Mouse (Mus musculus) embryonic facial prominence, embryonic 14.5 days (tissue): ENCODE measurements at regions not wholly inside any gene's neighbourhood (a gene's known extent, or its start where the extent isn't known, plus 50 kb on each side); places are given as distances from the start of the nearest gene placed in this dataset.
A peak's percentile ranks its signal among the peaks of the same experiment; 100 is the strongest.

Experiments
- ATAC-seq: fragments of 200-750 bp; cut with Nextera tagmentation; 2 replicates; pipeline ENCODE4 v1.8.0; 2017; ENCODE audit warnings: low read depth, moderate number of reproducible peaks, moderate TSS enrichment
- DNase-seq: peaks from one replicate; pipeline ENCODE4 v3.0.0-alpha.2; 2015; ENCODE audit warnings: low spot score
- H3K27ac ChIP-seq: fragments of 300-500 bp; sonication (generic); replicated peaks from 2 replicates; pipeline ENCODE4 v1.5.1; 2014; ENCODE audit warnings: low read depth, mild to moderate bottlenecking, low read length, moderate library complexity
- H3K27me3 ChIP-seq: fragments of 300-500 bp; sonication (generic); replicated peaks from 2 replicates; pipeline ENCODE4 v1.6.1; 2014; ENCODE audit warnings: low read length; ENCODE audit not compliant: control insufficient read depth, insufficient read depth
- H3K36me3 ChIP-seq: fragments of 300-500 bp; sonication (generic); 2 replicates; pipeline ENCODE4 v1.6.1; 2014; ENCODE audit warnings: low read length, mixed read lengths; ENCODE audit not compliant: control insufficient read depth, insufficient read depth
- H3K4me1 ChIP-seq: fragments of 300-500 bp; sonication (generic); 2 replicates; pipeline ENCODE4 v1.6.1; 2014; ENCODE audit warnings: antibody characterized with exemption, low read length; ENCODE audit not compliant: control insufficient read depth, insufficient read depth
- H3K4me2 ChIP-seq: fragments of 300-500 bp; sonication (generic); 2 replicates; pipeline ENCODE4 v1.6.1; 2014; ENCODE audit warnings: low read depth, mild to moderate bottlenecking, low read length, moderate library complexity, mixed read lengths
- H3K4me3 ChIP-seq: fragments of 300-500 bp; sonication (generic); 2 replicates; pipeline ENCODE4 v1.5.1; 2014; ENCODE audit warnings: low read depth, mild to moderate bottlenecking, low read length
- H3K9ac ChIP-seq: fragments of 300-500 bp; sonication (generic); 2 replicates; pipeline ENCODE4 v1.6.1; 2014; ENCODE audit warnings: low read depth, mild to moderate bottlenecking, low read length, moderate library complexity, mixed read lengths
- H3K9me3 ChIP-seq: fragments of 300-500 bp; sonication (generic); 2 replicates; pipeline ENCODE4 v1.6.1; 2016; ENCODE audit warnings: low read length; ENCODE audit not compliant: control insufficient read depth
- WGBS: fragments of 180-500 bp; shearing (Covaris S2); extraction: QIAGEN DNeasy Blood & Tissue Kit; methylation state at CpG from one replicate; pipeline ENCODE4 v1.1.7; 2014; 5-methylcytosine and 5-hydroxymethylcytosine counted together

- ATAC-seq, result no peak
- no peaks in the 10 kb centered on the region for H3K27me3 ChIP-seq
- 64% methylated on average over 1 of the region's 1 CpGs for WGBS
Measured at GRCm38 (mm10) chr5:70501385-70501784, 341.0 kb downstream of the Gabrg1 start.

DNA sequence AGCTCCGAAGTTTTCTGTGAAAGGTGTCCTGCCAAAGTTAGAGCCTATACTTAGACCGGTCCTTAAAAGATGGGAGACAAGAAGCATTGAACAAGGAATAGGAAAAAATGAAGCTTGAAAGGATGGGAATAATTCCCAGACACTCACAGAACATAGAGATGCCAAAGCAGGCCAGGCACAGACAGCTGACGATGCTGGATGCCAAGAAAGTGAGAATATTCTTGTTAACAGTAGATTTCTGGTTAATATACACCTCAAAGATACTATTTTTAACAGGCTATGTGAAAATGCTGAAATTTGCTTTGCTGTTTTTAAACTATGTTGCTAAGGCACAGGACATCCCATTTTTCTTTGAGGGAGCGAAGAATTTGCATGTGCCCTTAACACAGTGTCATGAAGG, 366.3 kb downstream of the Gabrg1 start:
- no peak overlapping the region for H3K4me2 ChIP-seq
- H3K9me3 ChIP-seq, result no peaks in the 10 kb centered on the region
- ATAC-seq (no peak), DNase-seq (no peak)
- no peak overlapping the region for H3K4me3 ChIP-seq
- no peak overlapping the region for H3K9ac ChIP-seq
- H3K27ac ChIP-seq, result no peak overlapping the region
- H3K27me3 ChIP-seq, result no peaks in the 10 kb centered on the region
- no peaks in the 10 kb centered on the region for H3K4me1 ChIP-seq
- WGBS, result 89% methylated on average over 4 of the region's 4 CpGs
- H3K36me3 ChIP-seq, result no peaks in the 10 kb centered on the region

More at GRCm38 (mm10) chr5:70501385-70501784, 341.0 kb downstream of the Gabrg1 start:
- Histone ChIP-seq H3K4me2 (no peak overlapping the region), H3K27ac (no peak overlapping the region), H3K4me1 (no peaks in the 10 kb centered on the region), H3K4me3 (no peak overlapping the region), H3K9ac (no peak overlapping the region), H3K36me3 (no peaks in the 10 kb centered on the region), H3K9me3 (no peaks in the 10 kb centered on the region)
- no peak for DNase-seq

DNA sequence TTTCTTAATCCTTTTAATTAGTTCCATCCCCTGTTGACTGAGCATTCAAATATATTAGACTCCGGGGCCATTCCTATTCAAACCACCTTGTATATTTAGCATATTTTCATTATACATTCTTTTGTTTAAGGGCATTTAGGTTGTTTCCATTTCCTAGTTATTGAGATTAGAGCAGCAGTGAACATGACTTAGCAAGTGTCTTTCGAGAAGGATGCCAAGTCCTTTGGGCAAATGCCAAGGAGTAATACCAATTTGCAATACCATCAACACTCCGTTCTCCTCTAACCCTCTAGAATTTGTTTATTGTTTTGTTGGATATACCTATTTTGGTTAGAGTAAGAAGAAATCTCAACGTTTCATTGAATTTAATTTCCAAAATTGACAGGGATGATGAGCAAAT, 407.8 kb downstream of the Gabrg1 start:
- Histone ChIP-seq H3K9me3 (no peaks in the 10 kb centered on the region), H3K4me1 (no peaks in the 10 kb centered on the region), H3K27me3 (no peaks in the 10 kb centered on the region), H3K27ac (no peak overlapping the region), H3K4me3 (no peak overlapping the region), H3K4me2 (no peak overlapping the region), H3K9ac (no peak overlapping the region), H3K36me3 (no peaks in the 10 kb centered on the region)
- DNase-seq, result no peak
- ATAC-seq, result no peak
- 78% methylated on average over 4 of the region's 4 CpGs for WGBS

- Histone ChIP-seq H3K9ac (no peak overlapping the region), H3K4me1 (no peaks in the 10 kb centered on the region), H3K4me3 (no peak overlapping the region), H3K27me3 (no peaks in the 10 kb centered on the region), H3K27ac (no peak overlapping the region), H3K36me3 (no peaks in the 10 kb centered on the region), H3K9me3 (no peaks in the 10 kb centered on the region), H3K4me2 (no peak overlapping the region)
- ATAC-seq, result no peak
- 81% methylated on average over 3 of the region's 3 CpGs for WGBS
- DNase-seq, result no peak
Measured at GRCm38 (mm10) chr5:70400561-70400960, 441.9 kb downstream of the Gabrg1 start.

GRCm38 (mm10) chr5:70389926-70390325, 452.5 kb downstream of the Gabrg1 start:
- DNase-seq (peak; percentile 1), ATAC-seq (no peak)
- no peaks in the 10 kb centered on the region for H3K27me3 ChIP-seq
- H3K4me1 ChIP-seq, result no peaks in the 10 kb centered on the region
- WGBS, result 73% methylated on average over 2 of the region's 2 CpGs
- no peaks in the 10 kb centered on the region for H3K9me3 ChIP-seq
- H3K4me2 ChIP-seq, result no peak overlapping the region
- H3K4me3 ChIP-seq, result no peak overlapping the region
- no peak overlapping the region for H3K9ac ChIP-seq
- no peak overlapping the region for H3K27ac ChIP-seq
- no peaks in the 10 kb centered on the region for H3K36me3 ChIP-seq

GRCm38 (mm10) chr5:70387318-70387717, 455.1 kb downstream of the Gabrg1 start:
- Histone ChIP-seq H3K27me3 (no peaks in the 10 kb centered on the region), H3K4me3 (no peak overlapping the region), H3K4me1 (no peaks in the 10 kb centered on the region), H3K9me3 (no peaks in the 10 kb centered on the region), H3K36me3 (no peaks in the 10 kb centered on the region), H3K27ac (no peak overlapping the region), H3K4me2 (no peak overlapping the region), H3K9ac (no peak overlapping the region)
- DNase-seq, result peak; percentile 1
- 84% methylated on average over 3 of the region's 3 CpGs for WGBS
- ATAC-seq, result no peak
